In the genomic region with DNA sequence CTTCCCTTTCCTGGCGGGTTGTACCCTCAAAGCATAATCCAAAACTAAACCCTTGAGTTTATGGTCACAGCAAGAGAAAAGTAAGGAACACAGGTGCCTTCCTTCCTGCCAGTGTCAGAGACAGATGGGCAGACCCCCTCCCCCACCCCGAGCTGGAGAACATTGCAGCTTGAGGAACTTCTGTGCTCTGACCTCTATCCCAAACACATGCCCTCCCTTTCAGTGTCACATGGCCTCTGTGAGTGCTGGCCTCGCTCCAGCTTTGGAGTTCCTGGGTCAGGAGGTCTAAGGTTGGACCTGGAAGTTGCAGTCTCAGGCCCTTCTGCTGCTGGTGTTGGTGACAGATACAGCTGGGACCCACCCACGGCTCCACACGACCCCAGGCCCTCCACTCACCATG, we compare ENCODE assay signal across 8 mouse cellular contexts. TPM values are rescaled to one million over a fixed set of nuclear protein-coding genes. Genes with fewer than 3 reads are reported as not detected.
DNase-seq lines count a peak whose midpoint lies in the region; ATAC-seq and TF ChIP-seq lines count a peak whose summit lies in the region.

No protein-coding gene starts in this region.

- no peak overlapping the region for H3K9ac ChIP-seq in liver, postnatal 0 days (replicated peaks)
- H3K9ac ChIP-seq in forebrain, embryonic 14.5 days (ENCODE audit: low read length) = no peak overlapping the region
- H3K9ac ChIP-seq in hindbrain, embryonic 13.5 days = no peak overlapping the region

- intact Hi-C loops in heart, postnatal 10 days (cut with DNase I) = no loop called here

- WGBS in liver, postnatal 0 days (ENCODE audit: insufficient replicate concordance) = 17% methylated on average over 5 of the region's 5 CpGs
- 74% methylated on average over 5 of the region's 5 CpGs for WGBS in forebrain, embryonic 14.5 days
- WGBS in hindbrain, embryonic 13.5 days = 59% methylated on average over 5 of the region's 5 CpGs

- H3K4me1 ChIP-seq in liver, postnatal 0 days (ENCODE audit: insufficient read depth) = peaks cover 27% of the 10 kb centered on the region
- no peaks in the 10 kb centered on the region for H3K4me1 ChIP-seq in forebrain, embryonic 14.5 days (ENCODE audit: control insufficient read depth, insufficient read depth, low read length)
- no peaks in the 10 kb centered on the region for H3K4me1 ChIP-seq in hindbrain, embryonic 13.5 days (replicated peaks)

- peak; percentile 25 for DNase-seq in right cerebral cortex, postnatal 14 days
- no peak for DNase-seq in right cerebral cortex, postnatal 36 days (ENCODE audit: low spot score in 2 of 2)
- DNase-seq in heart, postnatal 10 days = peak; percentile 37 to 40
- DNase-seq in liver, postnatal 0 days = peak; percentile 67
- DNase-seq in thymus, postnatal 25 days = peak; percentile 35
- no peak for DNase-seq in cerebellum, postnatal 36 days
- DNase-seq in forebrain, embryonic 14.5 days (ENCODE audit: low spot score) = no peak

- no peaks in the 10 kb centered on the region for H3K36me3 ChIP-seq in liver, postnatal 0 days (replicated peaks; ENCODE audit: insufficient read depth, low read length)
- no peaks in the 10 kb centered on the region for H3K36me3 ChIP-seq in forebrain, embryonic 14.5 days (ENCODE audit: control insufficient read depth, insufficient read depth, low read length)
- no peaks in the 10 kb centered on the region for H3K36me3 ChIP-seq in hindbrain, embryonic 13.5 days

- no peaks in the 10 kb centered on the region for H3K9me3 ChIP-seq in liver, postnatal 0 days (ENCODE audit: low read length)
- H3K9me3 ChIP-seq in forebrain, embryonic 14.5 days (replicated peaks; ENCODE audit: control insufficient read depth, low read length) = no peaks in the 10 kb centered on the region
- no peaks in the 10 kb centered on the region for H3K9me3 ChIP-seq in hindbrain, embryonic 13.5 days

- no peak overlapping the region for H3K4me3 ChIP-seq in liver, postnatal 0 days (ENCODE audit: low read depth, low read length)
- H3K4me3 ChIP-seq in forebrain, embryonic 14.5 days (ENCODE audit: low read depth, low read length) = no peak overlapping the region
- no peak overlapping the region for H3K4me3 ChIP-seq in hindbrain, embryonic 13.5 days

- no peak for TF ChIP-seq CTCF in liver, postnatal 0 days (IDR thresholded peaks at IDR 0.05; ENCODE audit: low read depth)

- TF ChIP-seq EP300 in liver, postnatal 0 days (IDR thresholded peaks at IDR 0.05; ENCODE audit: low read depth) = no peak

- H3K4me2 ChIP-seq in liver, postnatal 0 days (ENCODE audit: low read depth, low read length) = no peak overlapping the region
- no peak overlapping the region for H3K4me2 ChIP-seq in forebrain, embryonic 14.5 days (ENCODE audit: low read length)
- no peak overlapping the region for H3K4me2 ChIP-seq in hindbrain, embryonic 13.5 days

- peak overlapping the region; percentile 31; the same call in 1 of the 2 replicates for H3K27ac ChIP-seq in liver, postnatal 0 days (ENCODE audit: low read depth)
- H3K27ac ChIP-seq in forebrain, embryonic 14.5 days (ENCODE audit: low read depth, low read length) = no peak overlapping the region
- no peak overlapping the region for H3K27ac ChIP-seq in hindbrain, embryonic 13.5 days

- ATAC-seq in liver, postnatal 0 days = peak; percentile 69
- no peak for ATAC-seq in forebrain, embryonic 14.5 days
- no peak for ATAC-seq in hindbrain, embryonic 13.5 days (ENCODE audit: low FRiP score)

- H3K27me3 ChIP-seq in liver, postnatal 0 days (ENCODE audit: insufficient read depth, low read length) = no peaks in the 10 kb centered on the region
- no peaks in the 10 kb centered on the region for H3K27me3 ChIP-seq in forebrain, embryonic 14.5 days (replicated peaks; ENCODE audit: control insufficient read depth, insufficient read depth, low read length)
- no peaks in the 10 kb centered on the region for H3K27me3 ChIP-seq in hindbrain, embryonic 13.5 days

RNA-seq across cellular contexts. Expression of gene Kif23, which starts 14.2 kb away (rescaled TPM):
- 10 to 100 TPM; 22.9 to 28.4 TPM for total RNA-seq in heart, postnatal 10 days (2021)
- 23.8 and 28.8 TPM in 2 replicates for polyA plus RNA-seq in liver, postnatal 0 days (2015; fragmentation: Nextera tagmentation; extraction: Ambion mirVana)
- 43.2 and 49.6 TPM in 2 replicates for polyA plus RNA-seq in forebrain, embryonic 14.5 days (2014; fragmentation: Nextera tagmentation; extraction: Ambion mirVana)
- polyA plus RNA-seq in hindbrain, embryonic 13.5 days (2015; fragmentation: Nextera tagmentation; extraction: Ambion mirVana) = 18.6 and 22.2 TPM in 2 replicates

RNA-seq across cellular contexts. Expression of gene Rplp1, which starts 46.4 kb away (rescaled TPM):
- 1,000 to 10,000 TPM; 1,715 to 1,777 TPM for total RNA-seq in heart, postnatal 10 days (2021)
- polyA plus RNA-seq in liver, postnatal 0 days (2015; fragmentation: Nextera tagmentation; extraction: Ambion mirVana) = 1,022 and 1,029 TPM in 2 replicates
- polyA plus RNA-seq in forebrain, embryonic 14.5 days (2014; fragmentation: Nextera tagmentation; extraction: Ambion mirVana) = 964 and 1,342 TPM in 2 replicates
- polyA plus RNA-seq in hindbrain, embryonic 13.5 days (2015; fragmentation: Nextera tagmentation; extraction: Ambion mirVana) = 917 and 923 TPM in 2 replicates

Comparison
In these comparisons a context has a peak if more than half of its experiments do, and no peak if none do; other contexts are left out.
1. DNase-seq: peak in right cerebral cortex, postnatal 14 days (single experiment), heart, postnatal 10 days (2 of 2), liver, postnatal 0 days (single experiment) and thymus, postnatal 25 days (single experiment); none in right cerebral cortex, postnatal 36 days (0 of 2), cerebellum, postnatal 36 days (0 of 2) and forebrain, embryonic 14.5 days (single experiment).